ENCODE assay signal across 11 mouse cellular contexts in the genomic region with DNA sequence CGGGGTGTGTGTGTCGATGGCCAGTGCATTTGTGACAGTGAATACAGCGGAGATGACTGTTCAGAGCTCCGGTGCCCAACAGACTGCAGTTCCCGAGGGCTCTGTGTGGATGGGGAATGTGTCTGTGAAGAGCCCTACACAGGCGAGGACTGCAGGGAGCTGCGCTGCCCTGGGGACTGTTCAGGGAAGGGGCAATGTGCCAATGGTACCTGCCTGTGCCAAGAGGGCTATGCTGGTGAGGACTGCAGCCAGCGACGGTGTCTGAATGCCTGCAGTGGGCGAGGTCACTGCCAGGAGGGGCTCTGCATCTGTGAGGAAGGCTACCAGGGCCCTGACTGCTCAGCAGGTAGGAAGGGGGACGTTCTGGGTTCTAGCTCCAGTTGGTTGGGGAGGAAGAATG.
A peak's percentile ranks its signal among the peaks of the same experiment; 100 is the strongest.
DNase-seq lines count a peak whose midpoint lies in the region; ATAC-seq lines count a peak whose summit lies in the region.
"Had no signal": no experiment of that assay in that cellular context is flagged by ENCODE, and none has a peak within 500 bp of the region (broad histone marks: within the 10 kb centered on the region; RNA-seq: fewer than 3 reads in every experiment).

No protein-coding gene starts in this region.

- H3K27me3 ChIP-seq in megakaryocyte, embryonic 14.5 days (replicated peaks) = peaks cover 5% of the 10 kb centered on the region

- no peaks in the 10 kb centered on the region for H3K36me3 ChIP-seq in megakaryocyte, embryonic 14.5 days (replicated peaks; ENCODE audit: low read length)

- DNase-seq in heart, postnatal 10 days = peak; percentile 34 to 53
- no peak for DNase-seq in heart, adult 9 months (ENCODE audit: low spot score in 2 of 2)
- peak; percentile 34 for DNase-seq in cerebellum, adult 9-10 months
- DNase-seq in lung, postnatal 36 days = peak; percentile 3
- no peak for DNase-seq in frontal cortex, postnatal 25 days (ENCODE audit: low spot score in 2 of 2)
- DNase-seq: kidney, postnatal 36 days; layer of hippocampus, postnatal 36 days; right cerebral cortex, postnatal 14 days had no signal

- H3K4me3 ChIP-seq in megakaryocyte, embryonic 14.5 days (replicated peaks) = peak overlapping the region; percentile 19

- intact Hi-C loops in heart, postnatal 10 days (cut with DNase I) = no loop called here

- H3K9me3 ChIP-seq in megakaryocyte, embryonic 14.5 days = peaks cover 11% of the 10 kb centered on the region

- H3K4me1 ChIP-seq in megakaryocyte, embryonic 14.5 days = no peaks in the 10 kb centered on the region

- ATAC-seq in megakaryocyte, adult 5-6 weeks (ENCODE audit: poor library complexity, severe bottlenecking) = no peak
- ATAC-seq: CD4-positive, CD25-positive, alpha-beta regulatory T cell, adult 4 months had no signal

Comparison
In these comparisons a context has a peak if more than half of its experiments do, and no peak if none do; other contexts are left out.
1. DNase-seq: peak in heart, postnatal 10 days (2 of 2), cerebellum, adult 9-10 months (single experiment) and lung, postnatal 36 days (single experiment); none in heart, adult 9 months (0 of 2) and frontal cortex, postnatal 25 days (0 of 2).